Mouse (Mus musculus) natural killer cell, adult 2 months (primary cell): ENCODE results near the gene Zfp384.
"Not testable (repeated sequence)": the region's sequence is repeated elsewhere in the genome, so short reads cannot be mapped to it uniquely, and the experiment has no call there.

Experiments
- DNase-seq, 2 experiments: peaks; one replicate each; pipeline ENCODE4 v3.0.0; 2022; ENCODE audit warnings: low spot score in 2 of 2

The Zfp384 gene

GRCm38 (mm10) chr6:125009181-125010073 is 482 bp downstream of the Zfp384 start:
- peak; percentile 76 to 82 for DNase-seq

- no peak for DNase-seq
Measured at GRCm38 (mm10) chr6:125017682-125018081, 8.7 kb downstream of the Zfp384 start.

GRCm38 (mm10) chr6:125030532-125030931 is 21.6 kb downstream of the Zfp384 start:
- peak; percentile 61 to 76 for DNase-seq

- no peak for DNase-seq
Measured at GRCm38 (mm10) chr6:125031604-125032003, 22.7 kb downstream of the Zfp384 start.

- no peak for DNase-seq
Measured at GRCm38 (mm10) chr6:125038666-125039065, 29.7 kb downstream of the Zfp384 start.

GRCm38 (mm10) chr6:125039131-125039530 is 30.2 kb downstream of the Zfp384 start:
- DNase-seq: no peak

- peak; percentile 85 to 90 for DNase-seq
Measured at GRCm38 (mm10) chr6:125039533-125040153, 30.7 kb downstream of the Zfp384 start, which contains the start of gene Ing4. Gene Ing4, plus strand, starts transcription at chr6:125039760.

GRCm38 (mm10) chr6:125040221-125040620 is 31.3 kb downstream of the Zfp384 start:
- DNase-seq: no peak

- DNase-seq: peak in 1 of 2 experiments; percentile 16
Measured at GRCm38 (mm10) chr6:125041047-125041446, 32.1 kb downstream of the Zfp384 start.

- no peak for DNase-seq
Measured at GRCm38 (mm10) chr6:125042081-125042480, 33.1 kb downstream of the Zfp384 start.

GRCm38 (mm10) chr6:125046691-125047090 is 37.7 kb downstream of the Zfp384 start:
- peak; percentile 53 to 77 for DNase-seq

- DNase-seq: no peak
Measured at GRCm38 (mm10) chr6:125049678-125050077, 40.7 kb downstream of the Zfp384 start, which contains the start of gene Acrbp. Gene Acrbp, plus strand, starts transcription at chr6:125049689.

GRCm38 (mm10) chr6:125051237-125051636 is 42.3 kb downstream of the Zfp384 start:
- DNase-seq: peak in 1 of 2 experiments; percentile 43

- DNase-seq: no peak
Measured at GRCm38 (mm10) chr6:125061493-125061892, 52.5 kb downstream of the Zfp384 start.

GRCm38 (mm10) chr6:125062511-125062910 is 53.6 kb downstream of the Zfp384 start:
- DNase-seq: no peak

- DNase-seq: no peak
Measured at GRCm38 (mm10) chr6:125063906-125064305, 55.0 kb downstream of the Zfp384 start.

- not testable (repeated sequence) for DNase-seq
Measured at GRCm38 (mm10) chr6:125065223-125065622, 56.3 kb downstream of the Zfp384 start.

- DNase-seq: peak; percentile 65 to 79
Measured at GRCm38 (mm10) chr6:125067571-125067995, 58.6 kb downstream of the Zfp384 start, which contains the start of gene Lpar5. Gene Lpar5, plus strand, starts transcription at chr6:125067920.

GRCm38 (mm10) chr6:125071170-125071895 is 62.4 kb downstream of the Zfp384 start:
- peak; percentile 62 to 69 for DNase-seq

GRCm38 (mm10) chr6:125071896-125072279 is 62.9 kb downstream of the Zfp384 start:
- DNase-seq: no peak

GRCm38 (mm10) chr6:125073825-125074224 is 64.9 kb downstream of the Zfp384 start:
- no peak for DNase-seq

GRCm38 (mm10) chr6:125081394-125081793 is 72.4 kb downstream of the Zfp384 start:
- no peak for DNase-seq
